ENCODE assay signal across 30 mouse cellular contexts in genomic region chr1:134229806-134230575, GRCm38 (mm10). TPM values are rescaled to one million over a fixed set of nuclear protein-coding genes. Genes with fewer than 3 reads are reported as not detected.
DNase-seq lines count a peak whose midpoint lies in the region; ATAC-seq and TF ChIP-seq lines count a peak whose summit lies in the region.
"Had no signal": no experiment of that assay in that cellular context is flagged by ENCODE, and none has a peak within 500 bp of the region (broad histone marks: within the 10 kb centered on the region; RNA-seq: fewer than 3 reads in every experiment).

No protein-coding gene starts in this region.

- 64% methylated on average over 5 of the region's 5 CpGs for WGBS in forebrain, postnatal 0 days
- WGBS in forebrain, embryonic 11.5 days, result 66% methylated on average over 5 of the region's 5 CpGs
- WGBS in heart, embryonic 16.5 days, result 53% methylated on average over 5 of the region's 5 CpGs
- WGBS in heart, embryonic 10.5 days, result 61% methylated on average over 5 of the region's 5 CpGs

- no peaks in the 10 kb centered on the region for H3K27me3 ChIP-seq in forebrain, postnatal 0 days (ENCODE audit: insufficient read depth, low read length)
- H3K27me3 ChIP-seq in forebrain, embryonic 11.5 days (ENCODE audit: control insufficient read depth, insufficient read depth, low read length), result peaks cover 20% of the 10 kb centered on the region
- peaks cover 8% of the 10 kb centered on the region for H3K27me3 ChIP-seq in heart, embryonic 16.5 days (ENCODE audit: control insufficient read depth, insufficient read depth, low read length)
- H3K27me3 ChIP-seq in heart, embryonic 10.5 days (ENCODE audit: insufficient read depth, poor library complexity, severe bottlenecking), result peaks cover 29% of the 10 kb centered on the region

- no peaks in the 10 kb centered on the region for H3K9me3 ChIP-seq in forebrain, postnatal 0 days (ENCODE audit: low read length)
- no peaks in the 10 kb centered on the region for H3K9me3 ChIP-seq in forebrain, embryonic 11.5 days (ENCODE audit: control insufficient read depth, low read length)
- no peaks in the 10 kb centered on the region for H3K9me3 ChIP-seq in heart, embryonic 16.5 days (replicated peaks; ENCODE audit: control insufficient read depth, low read length)
- H3K9me3 ChIP-seq in heart, embryonic 10.5 days, result no peaks in the 10 kb centered on the region
- H3K9me3 ChIP-seq: embryonic facial prominence, embryonic 15.5 days; forebrain, embryonic 15.5 days; heart, embryonic 15.5 days; limb, embryonic 10.5 days; liver, embryonic 15.5 days; lung, embryonic 15.5 days; megakaryocyte, embryonic 14.5 days; midbrain, embryonic 13.5 days had no signal

- no peak overlapping the region for H3K4me3 ChIP-seq in forebrain, postnatal 0 days (ENCODE audit: low read depth, low read length)
- H3K4me3 ChIP-seq in forebrain, embryonic 11.5 days (ENCODE audit: low read depth, low read length), result no peak overlapping the region
- no peak overlapping the region for H3K4me3 ChIP-seq in heart, embryonic 16.5 days (ENCODE audit: low read length)
- H3K4me3 ChIP-seq in heart, embryonic 10.5 days, result no peak overlapping the region
- H3K4me3 ChIP-seq in cortical plate, adult 2 months (ENCODE audit: insufficient read depth, low read length), result peak overlapping the region; percentile 7; the same call in 1 of the 2 replicates
- H3K4me3 ChIP-seq: embryonic facial prominence, embryonic 15.5 days; forebrain, embryonic 15.5 days; heart, embryonic 15.5 days; limb, embryonic 10.5 days; liver, embryonic 15.5 days; lung, embryonic 15.5 days; megakaryocyte, embryonic 14.5 days; midbrain, embryonic 13.5 days had no signal

- no peak for TF ChIP-seq CTCF in forebrain, postnatal 0 days (IDR thresholded peaks at IDR 0.05; ENCODE audit: low read depth)
- TF ChIP-seq CTCF in cortical plate, adult 2 months (IDR thresholded peaks at IDR 0.05; ENCODE audit: extremely low read depth, insufficient read depth, low read length), result no peak

- ATAC-seq in forebrain, postnatal 0 days, result no peak
- ATAC-seq in forebrain, embryonic 11.5 days (replicated peaks; ENCODE audit: low FRiP score), result no peak
- ATAC-seq in heart, embryonic 16.5 days (replicated peaks; ENCODE audit: extremely low read depth, insufficient read depth, low FRiP score), result no peak
- ATAC-seq: forebrain, embryonic 15.5 days; inflammation-experienced regulatory T-cells, adult 6 months; midbrain, embryonic 13.5 days had no signal

- peaks cover 17% of the 10 kb centered on the region for H3K4me1 ChIP-seq in forebrain, postnatal 0 days (ENCODE audit: insufficient read depth)
- peaks cover under 1% of the 10 kb centered on the region; the same call in 1 of the 2 replicates for H3K4me1 ChIP-seq in forebrain, embryonic 11.5 days (replicated peaks; ENCODE audit: control insufficient read depth, insufficient read depth, low read length)
- peaks cover 41% of the 10 kb centered on the region for H3K4me1 ChIP-seq in heart, embryonic 16.5 days (ENCODE audit: control insufficient read depth, insufficient read depth, low read length)
- H3K4me1 ChIP-seq in heart, embryonic 10.5 days, result peaks cover 57% of the 10 kb centered on the region
- H3K4me1 ChIP-seq in cortical plate, adult 2 months (ENCODE audit: control insufficient read depth, insufficient read depth, low read length), result peaks cover 8% of the 10 kb centered on the region
- H3K4me1 ChIP-seq: liver, embryonic 15.5 days had no signal

- DNase-seq in adrenal gland, adult 8-10 months, result peak; percentile 10
- DNase-seq in adrenal gland, postnatal 25 days, result no peak
- DNase-seq in forebrain, postnatal 0 days, result no peak
- no peak for DNase-seq in forebrain, embryonic 11.5 days (ENCODE audit: low spot score)
- no peak for DNase-seq in heart, embryonic 10.5 days (ENCODE audit: low spot score)
- no peak for DNase-seq in spleen, postnatal 14 days (ENCODE audit: low spot score in 2 of 2)
- DNase-seq: cerebellum, postnatal 36 days; gastrocnemius, postnatal 14 days; kidney, adult 18-20 months; kidney, postnatal 4 days; liver; lung, postnatal 36 days; retina, postnatal 1 day; right cerebral cortex, postnatal 25 days; spleen, adult 18-20 months had no signal

- no peak overlapping the region for H3K9ac ChIP-seq in forebrain, postnatal 0 days
- no peak overlapping the region for H3K9ac ChIP-seq in forebrain, embryonic 11.5 days (ENCODE audit: low read length)
- H3K9ac ChIP-seq in heart, embryonic 16.5 days (ENCODE audit: low read length), result no peak overlapping the region
- H3K9ac ChIP-seq: embryonic facial prominence, embryonic 15.5 days; forebrain, embryonic 15.5 days; heart, embryonic 15.5 days; hindbrain, embryonic 14.5 days; liver, embryonic 15.5 days; lung, embryonic 15.5 days; midbrain, embryonic 13.5 days had no signal

- no peak overlapping the region for H3K27ac ChIP-seq in forebrain, postnatal 0 days (ENCODE audit: low read depth, low read length)
- H3K27ac ChIP-seq in forebrain, embryonic 11.5 days (ENCODE audit: low read depth, low read length), result no peak overlapping the region
- peak overlapping the region; percentile 73 for H3K27ac ChIP-seq in heart, embryonic 16.5 days (ENCODE audit: low read length)
- no peak overlapping the region for H3K27ac ChIP-seq in heart, embryonic 10.5 days
- H3K27ac ChIP-seq in cortical plate, adult 2 months (ENCODE audit: insufficient read depth, low read length), result no peak overlapping the region
- H3K27ac ChIP-seq: embryonic facial prominence, embryonic 15.5 days; forebrain, embryonic 15.5 days; hindbrain, embryonic 14.5 days; limb, embryonic 10.5 days; liver, embryonic 15.5 days; lung, embryonic 15.5 days; midbrain, embryonic 13.5 days had no signal

- H3K36me3 ChIP-seq in forebrain, postnatal 0 days (ENCODE audit: insufficient read depth), result no peaks in the 10 kb centered on the region
- H3K36me3 ChIP-seq in forebrain, embryonic 11.5 days (ENCODE audit: control insufficient read depth, insufficient read depth, low read length), result no peaks in the 10 kb centered on the region
- H3K36me3 ChIP-seq in heart, embryonic 16.5 days (ENCODE audit: control insufficient read depth, insufficient read depth), result no peaks in the 10 kb centered on the region
- H3K36me3 ChIP-seq in heart, embryonic 10.5 days, result no peaks in the 10 kb centered on the region
- H3K36me3 ChIP-seq: embryonic facial prominence, embryonic 15.5 days; forebrain, embryonic 15.5 days; heart, embryonic 15.5 days; limb, embryonic 10.5 days; liver, embryonic 15.5 days; lung, embryonic 15.5 days; midbrain, embryonic 13.5 days had no signal

- no peak for TF ChIP-seq POLR2A in cortical plate, adult 2 months (IDR thresholded peaks at IDR 0.05; ENCODE audit: extremely low read depth, insufficient read depth, low read length)

- H3K4me2 ChIP-seq in forebrain, postnatal 0 days (ENCODE audit: low read depth), result 0 out of 2 replicates have a peak overlapping the region, but pooled peaks have one; percentile 2
- no peak overlapping the region for H3K4me2 ChIP-seq in forebrain, embryonic 11.5 days (ENCODE audit: low read depth, low read length, severe bottlenecking)
- no peak overlapping the region for H3K4me2 ChIP-seq in heart, embryonic 16.5 days (ENCODE audit: low read depth, low read length)
- H3K4me2 ChIP-seq: embryonic facial prominence, embryonic 15.5 days; forebrain, embryonic 15.5 days; hindbrain, embryonic 14.5 days; liver, embryonic 15.5 days; lung, embryonic 15.5 days; midbrain, embryonic 13.5 days had no signal

RNA-seq across cellular contexts. Expression of gene Adora1, which starts 5.2 kb away (rescaled TPM):
- total RNA-seq in adrenal gland, adult 8-10 months (2022), result 100 to 1,000 TPM; 162 to 296 (median 242) TPM
- 89.7 and 151 TPM in 2 replicates for total RNA-seq in adrenal gland, postnatal 25 days (2021)
- 38.4 and 41.5 TPM in 2 replicates for total RNA-seq in forebrain, postnatal 0 days (2014; rRNA removed)
- 29.3 and 37.5 TPM in 2 replicates for polyA plus RNA-seq in forebrain, postnatal 0 days (2015; fragmentation: Nextera tagmentation; extraction: Ambion mirVana)
- 0.59 and 0.84 TPM in 2 replicates for polyA plus RNA-seq in forebrain, embryonic 11.5 days (2014; fragmentation: Nextera tagmentation; extraction: Ambion mirVana)
- polyA plus RNA-seq in heart, embryonic 16.5 days (2015; fragmentation: Nextera tagmentation; extraction: Ambion mirVana), result 26.7 and 30.0 TPM in 2 replicates
- polyA plus RNA-seq in heart, embryonic 10.5 days (2016; fragmentation: Nextera tagmentation; extraction: Ambion mirVana), result 8.0 and 8.1 TPM in 2 replicates
- polyA plus RNA-seq in cortical plate, adult 2 months (2012; rRNA removed), result 154 and 161 TPM in 2 replicates
- total RNA-seq: monocyte, adult 5-6 weeks had no signal
- polyA plus RNA-seq: inflammation-experienced regulatory T-cells, adult 6 months had no signal

RNA-seq across cellular contexts. Expression of gene Mybph, which starts 36.7 kb away (rescaled TPM):
- under 1 TPM in 2 of 4 experiments, not detected in 2; 0.17 to 0.24 TPM for total RNA-seq in adrenal gland, adult 8-10 months (2022)
- not detected in 2 replicates for total RNA-seq in adrenal gland, postnatal 25 days (2021)
- total RNA-seq in forebrain, postnatal 0 days (2014; rRNA removed), result 0.10 and 0.23 TPM in 2 replicates
- polyA plus RNA-seq in forebrain, postnatal 0 days (2015; fragmentation: Nextera tagmentation; extraction: Ambion mirVana), result 0.12 TPM in 1 of 2 replicates, not detected in the other
- not detected in 2 replicates for polyA plus RNA-seq in forebrain, embryonic 11.5 days (2014; fragmentation: Nextera tagmentation; extraction: Ambion mirVana)
- polyA plus RNA-seq in heart, embryonic 16.5 days (2015; fragmentation: Nextera tagmentation; extraction: Ambion mirVana), result 0.64 and 0.96 TPM in 2 replicates
- 0.33 and 0.43 TPM in 2 replicates for polyA plus RNA-seq in heart, embryonic 10.5 days (2016; fragmentation: Nextera tagmentation; extraction: Ambion mirVana)
- 0.17 and 0.23 TPM in 2 replicates for polyA plus RNA-seq in cortical plate, adult 2 months (2012; rRNA removed)
- total RNA-seq: layer of hippocampus, postnatal 10 days; monocyte, adult 5-6 weeks had no signal
- polyA plus RNA-seq: forebrain, embryonic 15.5 days; inflammation-experienced regulatory T-cells, adult 6 months; urinary bladder, adult 2 months had no signal

RNA-seq across cellular contexts. Expression of gene Chil1, which starts 48.0 kb away (rescaled TPM):
- 1 to 10 TPM in 3 of 4 experiments, under 1 TPM in 1; 0.74 to 1.6 (median 1.3) TPM for total RNA-seq in adrenal gland, adult 8-10 months (2022)
- 1.5 and 1.7 TPM in 2 replicates for total RNA-seq in adrenal gland, postnatal 25 days (2021)
- total RNA-seq in forebrain, postnatal 0 days (2014; rRNA removed), result 0.38 and 1.3 TPM in 2 replicates
- polyA plus RNA-seq in forebrain, postnatal 0 days (2015; fragmentation: Nextera tagmentation; extraction: Ambion mirVana), result 3.3 and 4.1 TPM in 2 replicates
- 0.27 and 0.65 TPM in 2 replicates for polyA plus RNA-seq in forebrain, embryonic 11.5 days (2014; fragmentation: Nextera tagmentation; extraction: Ambion mirVana)
- polyA plus RNA-seq in heart, embryonic 16.5 days (2015; fragmentation: Nextera tagmentation; extraction: Ambion mirVana), result 1.1 and 1.2 TPM in 2 replicates
- 0.87 and 1.1 TPM in 2 replicates for polyA plus RNA-seq in heart, embryonic 10.5 days (2016; fragmentation: Nextera tagmentation; extraction: Ambion mirVana)
- polyA plus RNA-seq in cortical plate, adult 2 months (2012; rRNA removed), result 18.0 and 18.1 TPM in 2 replicates

RNA-seq across cellular contexts. Expression of gene Myog, which starts 59.8 kb away (rescaled TPM):
- not detected for total RNA-seq in adrenal gland, adult 8-10 months (2022)
- total RNA-seq in adrenal gland, postnatal 25 days (2021), result not detected in 2 replicates
- total RNA-seq in forebrain, postnatal 0 days (2014; rRNA removed), result 0.08 and 0.29 TPM in 2 replicates
- polyA plus RNA-seq in forebrain, postnatal 0 days (2015; fragmentation: Nextera tagmentation; extraction: Ambion mirVana), result 0.19 and 0.28 TPM in 2 replicates
- not detected in 2 replicates for polyA plus RNA-seq in forebrain, embryonic 11.5 days (2014; fragmentation: Nextera tagmentation; extraction: Ambion mirVana)
- 2.0 and 3.3 TPM in 2 replicates for polyA plus RNA-seq in heart, embryonic 16.5 days (2015; fragmentation: Nextera tagmentation; extraction: Ambion mirVana)
- polyA plus RNA-seq in heart, embryonic 10.5 days (2016; fragmentation: Nextera tagmentation; extraction: Ambion mirVana), result 0.86 and 2.3 TPM in 2 replicates
- polyA plus RNA-seq in cortical plate, adult 2 months (2012; rRNA removed), result 0.08 and 0.13 TPM in 2 replicates
- total RNA-seq: layer of hippocampus, postnatal 10 days; monocyte, adult 5-6 weeks had no signal
- polyA plus RNA-seq: inflammation-experienced regulatory T-cells, adult 6 months; midbrain, embryonic 13.5 days; urinary bladder, adult 2 months had no signal
